Mouse (Mus musculus): ENCODE data around the gene Mgmt. TPM values are rescaled to one million over a fixed set of nuclear protein-coding genes. Genes with fewer than 3 reads are reported as not detected.
A peak's percentile ranks its signal among the peaks of the same experiment; 100 is the strongest.

Mgmt gene
- polyA plus RNA-seq (2012; rRNA removed) (3.3 and 3.5 TPM in 2 replicates), polyA plus RNA-seq (2014; fragmentation: Nextera tagmentation; extraction: Ambion mirVana) (6.6 and 8.2 TPM in 2 replicates)

DNA sequence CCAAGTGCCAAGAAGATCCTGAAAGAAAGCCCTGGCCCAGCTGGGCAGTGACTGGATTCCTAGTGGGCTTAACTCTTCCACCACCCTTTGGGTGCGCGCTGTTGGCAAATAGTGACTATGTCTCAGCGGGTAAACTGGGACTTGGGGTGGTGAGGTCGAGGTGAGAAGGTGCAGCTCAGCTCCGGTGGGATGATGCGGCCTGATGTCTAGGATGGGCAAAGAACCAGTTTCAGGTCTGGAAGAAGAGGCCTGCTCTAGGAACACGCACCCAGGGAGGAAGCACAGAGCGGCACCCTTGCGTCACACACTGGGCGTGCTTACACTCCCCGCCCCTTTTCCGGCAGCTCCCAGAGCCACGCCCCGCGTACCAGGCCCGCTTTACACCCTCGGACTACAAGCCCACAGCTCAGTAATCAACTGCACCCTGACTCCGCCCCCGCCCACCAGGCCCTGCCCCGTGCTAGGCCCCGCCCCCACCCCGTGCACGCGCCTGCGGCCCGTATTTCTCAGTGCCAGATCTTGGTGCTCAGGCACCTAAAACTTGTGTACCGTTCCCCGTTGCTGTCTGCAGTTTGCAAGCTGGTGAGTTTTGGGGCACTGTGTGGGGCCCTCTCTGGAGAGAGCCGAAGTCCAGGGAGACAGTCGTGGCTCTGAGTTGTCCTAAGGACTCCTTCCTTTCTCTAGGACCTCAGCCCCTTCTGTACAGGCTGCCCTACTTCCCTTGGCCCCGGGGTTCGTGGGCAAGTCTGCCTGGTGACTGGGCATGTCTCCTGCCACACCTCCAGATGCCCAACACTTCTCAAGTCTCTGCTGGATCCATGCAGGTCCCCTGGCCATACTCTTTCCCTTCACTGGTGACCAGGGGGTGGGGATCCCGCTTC is at the start of gene Mgmt:
Gene Mgmt (plus strand): TSS at position 509 of the 881 bp plus-strand sequence.
- H3K4me1 ChIP-seq (ENCODE audit: control insufficient read depth, insufficient read depth, low read length), result peaks cover 10% of the 10 kb centered on the region
- WGBS, result 10% methylated on average over 33 of the region's 33 CpGs
- peak within 1 kb of the TSS; percentile 65 for H3K4me2 ChIP-seq (replicated peaks; ENCODE audit: low read depth, low read length, severe bottlenecking)
- H3K27ac ChIP-seq (replicated peaks; ENCODE audit: low read depth, low read length), result peak within 1 kb of the TSS; percentile 62
- peak within 1 kb of the TSS; percentile 62 for H3K9ac ChIP-seq (ENCODE audit: low read depth, low read length, severe bottlenecking)
- H3K36me3 ChIP-seq (ENCODE audit: control insufficient read depth, insufficient read depth, low read length), result no peaks in the 10 kb centered on the region
- DNase-seq (ENCODE audit: low spot score), result peak; percentile 97
- no peak for TF ChIP-seq POLR2A (IDR thresholded peaks at IDR 0.05; ENCODE audit: borderline replicate concordance, extremely low read depth, insufficient read depth, insufficient read length)
- peak within 1 kb of the TSS; percentile 38 for H3K4me3 ChIP-seq (replicated peaks; ENCODE audit: low read length)
- H3K9me3 ChIP-seq (ENCODE audit: control insufficient read depth, low read length), result no peaks in the 10 kb centered on the region
- H3K27me3 ChIP-seq (ENCODE audit: control insufficient read depth, insufficient read depth, low read length), result no peaks in the 10 kb centered on the region
- ATAC-seq (ENCODE audit: low FRiP score, low read depth), result peak; percentile 99

DNA sequence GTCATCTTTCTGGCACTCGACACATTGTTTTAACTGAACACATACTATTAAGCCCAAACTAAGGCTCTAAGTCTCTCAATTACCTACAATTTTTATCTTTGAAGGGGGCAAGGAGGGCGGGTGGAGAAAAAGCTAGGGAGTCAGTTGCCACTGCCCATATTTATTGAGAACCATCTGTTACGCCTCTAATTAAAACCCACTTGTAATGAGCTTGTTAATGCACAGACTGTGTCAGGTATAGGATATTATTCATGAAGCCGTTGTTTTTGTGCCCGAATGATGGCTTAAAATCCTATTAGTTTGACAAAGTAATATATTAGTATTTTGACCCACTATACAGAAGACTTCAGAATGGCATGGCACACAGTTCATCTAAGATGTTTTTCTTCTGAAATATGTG is 49.6 kb upstream of the Mgmt start:
- Histone ChIP-seq H3K9ac (ENCODE audit: low read depth, low read length, severe bottlenecking) (no peak overlapping the region), H3K36me3 (ENCODE audit: control insufficient read depth, insufficient read depth, low read length) (no peaks in the 10 kb centered on the region), H3K4me2 (replicated peaks; ENCODE audit: low read depth, low read length, severe bottlenecking) (no peak overlapping the region), H3K27me3 (ENCODE audit: control insufficient read depth, insufficient read depth, low read length) (no peaks in the 10 kb centered on the region), H3K4me3 (replicated peaks; ENCODE audit: low read length) (no peak overlapping the region), H3K4me1 (ENCODE audit: control insufficient read depth, insufficient read depth, low read length) (peaks cover 13% of the 10 kb centered on the region), H3K27ac (replicated peaks; ENCODE audit: low read depth, low read length) (no peak overlapping the region), H3K9me3 (ENCODE audit: control insufficient read depth, low read length) (no peaks in the 10 kb centered on the region)
- no peak for TF ChIP-seq POLR2A (IDR thresholded peaks at IDR 0.05; ENCODE audit: borderline replicate concordance, extremely low read depth, insufficient read depth, insufficient read length)
- WGBS, result 41% methylated on average over 5 of the region's 5 CpGs
- DNase-seq (ENCODE audit: low spot score) (no peak), ATAC-seq (ENCODE audit: low FRiP score, low read depth) (no peak)

DNA sequence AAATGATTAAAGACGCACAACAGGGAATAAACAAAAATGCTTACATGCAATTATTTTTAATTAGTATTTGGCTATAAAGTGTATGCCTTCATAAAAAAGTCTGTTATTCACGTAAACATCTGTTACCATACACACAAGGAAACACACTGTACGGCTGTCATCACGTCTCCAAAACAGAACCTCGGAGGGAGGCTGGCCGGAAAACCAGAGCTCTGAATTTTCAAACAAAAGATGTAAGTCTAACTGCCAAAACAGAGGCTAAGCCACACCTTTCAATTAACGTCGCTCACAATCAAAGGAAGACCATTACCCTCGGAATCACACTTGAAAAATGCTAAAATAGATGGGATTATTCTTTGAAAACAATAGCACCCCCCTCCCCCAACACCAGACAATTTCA is 49.1 kb upstream of the Mgmt start:
- no peak for TF ChIP-seq POLR2A (IDR thresholded peaks at IDR 0.05; ENCODE audit: borderline replicate concordance, extremely low read depth, insufficient read depth, insufficient read length)
- H3K9me3 ChIP-seq (ENCODE audit: control insufficient read depth, low read length), result no peaks in the 10 kb centered on the region
- no peak overlapping the region for H3K4me3 ChIP-seq (replicated peaks; ENCODE audit: low read length)
- DNase-seq (ENCODE audit: low spot score), result no peak
- no peak overlapping the region for H3K9ac ChIP-seq (ENCODE audit: low read depth, low read length, severe bottlenecking)
- no peak for ATAC-seq (ENCODE audit: low FRiP score, low read depth)
- no peak overlapping the region for H3K27ac ChIP-seq (replicated peaks; ENCODE audit: low read depth, low read length)
- H3K4me1 ChIP-seq (ENCODE audit: control insufficient read depth, insufficient read depth, low read length), result peaks cover 13% of the 10 kb centered on the region
- H3K4me2 ChIP-seq (replicated peaks; ENCODE audit: low read depth, low read length, severe bottlenecking), result no peak overlapping the region
- H3K27me3 ChIP-seq (ENCODE audit: control insufficient read depth, insufficient read depth, low read length), result no peaks in the 10 kb centered on the region
- WGBS, result 24% methylated on average over 9 of the region's 9 CpGs
- H3K36me3 ChIP-seq (ENCODE audit: control insufficient read depth, insufficient read depth, low read length), result no peaks in the 10 kb centered on the region

DNA sequence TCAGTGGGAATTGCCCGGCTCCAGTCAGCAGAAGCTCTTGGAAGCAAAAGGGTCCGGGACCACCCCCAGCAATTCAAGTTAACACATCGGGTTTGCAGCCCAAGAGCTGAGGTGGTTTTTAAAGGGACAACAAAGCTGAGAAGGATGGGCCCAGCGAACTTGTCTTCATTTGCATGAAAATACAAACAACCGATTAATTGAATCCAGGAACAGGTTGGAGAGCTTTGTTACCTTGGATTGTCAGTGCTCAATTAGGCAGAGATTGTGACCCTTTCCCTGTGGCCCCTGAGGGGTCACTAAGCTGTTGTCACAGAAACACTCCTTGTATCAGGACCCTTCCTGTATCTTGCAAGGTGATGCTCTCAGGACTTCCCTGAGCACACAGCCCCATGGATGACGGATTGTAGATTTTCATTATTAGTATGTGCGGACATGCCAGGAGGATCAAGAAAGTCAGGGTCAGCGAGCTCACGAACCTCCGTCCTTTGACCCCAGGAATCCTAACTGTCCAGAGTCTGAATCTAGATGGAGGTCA is 48.3 kb upstream of the Mgmt start:
- peaks cover 12% of the 10 kb centered on the region; the same call in 1 of the 2 replicates for H3K4me1 ChIP-seq (ENCODE audit: control insufficient read depth, insufficient read depth, low read length)
- no peak for TF ChIP-seq POLR2A (IDR thresholded peaks at IDR 0.05; ENCODE audit: borderline replicate concordance, extremely low read depth, insufficient read depth, insufficient read length)
- H3K9ac ChIP-seq (ENCODE audit: low read depth, low read length, severe bottlenecking), result no peak overlapping the region
- 58% methylated on average over 10 of the region's 10 CpGs for WGBS
- H3K27ac ChIP-seq (replicated peaks; ENCODE audit: low read depth, low read length), result no peak overlapping the region
- DNase-seq (ENCODE audit: low spot score) (no peak), ATAC-seq (ENCODE audit: low FRiP score, low read depth) (no peak)
- H3K36me3 ChIP-seq (ENCODE audit: control insufficient read depth, insufficient read depth, low read length), result no peaks in the 10 kb centered on the region
- no peak overlapping the region for H3K4me3 ChIP-seq (replicated peaks; ENCODE audit: low read length)
- H3K4me2 ChIP-seq (replicated peaks; ENCODE audit: low read depth, low read length, severe bottlenecking), result no peak overlapping the region
- no peaks in the 10 kb centered on the region for H3K9me3 ChIP-seq (ENCODE audit: control insufficient read depth, low read length)
- H3K27me3 ChIP-seq (ENCODE audit: control insufficient read depth, insufficient read depth, low read length), result no peaks in the 10 kb centered on the region

DNA sequence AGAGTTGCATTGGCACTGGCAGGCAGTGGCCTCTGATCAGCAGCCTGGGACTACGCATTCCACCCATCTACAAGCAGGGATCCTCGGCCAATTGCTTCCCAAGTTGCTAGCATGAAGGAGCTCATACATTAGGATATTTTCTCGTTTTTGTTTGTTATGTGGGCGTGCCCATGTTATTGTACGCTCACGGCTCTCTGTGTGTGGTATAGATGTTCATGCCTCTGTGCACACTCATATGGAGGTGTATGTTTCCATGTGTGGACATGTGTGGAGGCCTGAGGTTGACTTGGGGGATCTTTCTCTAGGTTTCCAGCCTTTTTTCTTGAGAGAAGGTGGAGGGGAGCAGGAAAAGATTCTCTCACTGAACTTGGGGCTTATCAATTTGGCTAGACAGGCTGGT is 46.8 kb upstream of the Mgmt start:
- DNase-seq (ENCODE audit: low spot score), result no peak
- Histone ChIP-seq H3K9me3 (ENCODE audit: control insufficient read depth, low read length) (no peaks in the 10 kb centered on the region), H3K9ac (ENCODE audit: low read depth, low read length, severe bottlenecking) (no peak overlapping the region), H3K27ac (replicated peaks; ENCODE audit: low read depth, low read length) (no peak overlapping the region), H3K4me2 (replicated peaks; ENCODE audit: low read depth, low read length, severe bottlenecking) (no peak overlapping the region), H3K4me1 (ENCODE audit: control insufficient read depth, insufficient read depth, low read length) (peaks cover 12% of the 10 kb centered on the region; the same call in 1 of the 2 replicates), H3K4me3 (replicated peaks; ENCODE audit: low read length) (no peak overlapping the region), H3K27me3 (ENCODE audit: control insufficient read depth, insufficient read depth, low read length) (no peaks in the 10 kb centered on the region), H3K36me3 (ENCODE audit: control insufficient read depth, insufficient read depth, low read length) (no peaks in the 10 kb centered on the region)
- TF ChIP-seq POLR2A (IDR thresholded peaks at IDR 0.05; ENCODE audit: borderline replicate concordance, extremely low read depth, insufficient read depth, insufficient read length), result no peak
- WGBS, result 84% methylated on average over 6 of the region's 6 CpGs
- ATAC-seq (ENCODE audit: low FRiP score, low read depth), result no peak

Measured in limb, embryonic 14.5 days (tissue).